Mouse (Mus musculus): ENCODE measurements around the gene Ldah.
A peak's percentile ranks its signal among the peaks of the same experiment; 100 is the strongest.

Ldah gene

DNA sequence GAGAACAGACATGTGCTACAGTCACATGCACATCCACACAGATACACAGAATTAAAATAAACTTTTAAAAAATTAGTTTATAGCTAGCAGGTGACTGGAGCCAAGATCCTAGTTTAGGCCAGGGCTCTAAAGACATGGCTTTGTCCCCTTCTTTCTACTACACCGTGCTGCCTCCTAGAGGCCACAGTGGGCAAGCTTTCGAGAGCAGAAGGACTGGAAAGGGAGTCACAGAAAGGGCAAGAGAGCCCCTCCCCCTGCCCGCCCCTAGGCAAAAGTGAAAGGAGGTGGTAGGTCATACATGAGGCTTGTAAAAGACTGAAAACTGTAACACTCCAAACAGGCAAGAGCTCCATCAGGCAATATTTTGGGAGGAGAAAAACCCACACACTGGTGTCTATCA lies 80.1 kb downstream of the Ldah start:
- DNase-seq = no peak

DNA sequence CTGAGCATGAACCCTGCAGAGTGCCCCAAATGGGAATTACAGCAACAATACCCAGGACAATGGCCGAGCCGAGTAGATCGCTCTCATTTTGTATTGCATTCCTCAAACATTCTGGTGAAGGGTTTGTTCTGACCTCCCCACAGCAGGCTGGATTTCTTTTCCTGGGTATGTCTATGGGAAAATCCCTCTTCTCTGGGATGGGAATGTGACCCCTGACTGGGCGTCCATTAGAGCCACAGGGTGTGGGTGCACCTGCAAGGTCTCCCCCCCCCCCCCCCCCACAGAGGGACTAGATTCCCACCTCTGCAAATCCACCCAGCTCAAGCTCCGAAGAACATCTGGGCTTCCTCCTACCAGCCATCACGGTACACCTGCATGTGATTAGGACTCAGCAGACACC lies 81.2 kb downstream of the Ldah start:
- no peak for DNase-seq

DNA sequence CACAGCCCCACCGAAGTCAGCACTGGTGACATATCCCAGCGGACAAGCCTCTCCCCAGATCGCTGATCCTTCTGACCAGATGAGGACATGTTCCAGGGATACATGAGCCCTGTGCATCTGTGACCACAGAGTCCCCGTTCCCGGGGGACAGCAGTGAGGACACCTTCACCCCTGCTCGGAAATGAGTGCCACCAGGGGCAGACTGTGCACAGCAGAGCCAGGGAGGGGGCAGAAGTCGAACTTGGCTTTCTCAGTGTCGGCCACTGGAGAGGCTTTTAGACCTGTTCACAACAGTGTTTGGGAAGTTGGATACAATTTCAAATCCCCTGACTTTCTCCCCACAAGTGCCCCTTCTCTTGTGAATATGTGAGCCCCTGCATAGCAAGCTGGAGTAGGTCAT lies 81.6 kb downstream of the Ldah start:
- no peak for DNase-seq

DNA sequence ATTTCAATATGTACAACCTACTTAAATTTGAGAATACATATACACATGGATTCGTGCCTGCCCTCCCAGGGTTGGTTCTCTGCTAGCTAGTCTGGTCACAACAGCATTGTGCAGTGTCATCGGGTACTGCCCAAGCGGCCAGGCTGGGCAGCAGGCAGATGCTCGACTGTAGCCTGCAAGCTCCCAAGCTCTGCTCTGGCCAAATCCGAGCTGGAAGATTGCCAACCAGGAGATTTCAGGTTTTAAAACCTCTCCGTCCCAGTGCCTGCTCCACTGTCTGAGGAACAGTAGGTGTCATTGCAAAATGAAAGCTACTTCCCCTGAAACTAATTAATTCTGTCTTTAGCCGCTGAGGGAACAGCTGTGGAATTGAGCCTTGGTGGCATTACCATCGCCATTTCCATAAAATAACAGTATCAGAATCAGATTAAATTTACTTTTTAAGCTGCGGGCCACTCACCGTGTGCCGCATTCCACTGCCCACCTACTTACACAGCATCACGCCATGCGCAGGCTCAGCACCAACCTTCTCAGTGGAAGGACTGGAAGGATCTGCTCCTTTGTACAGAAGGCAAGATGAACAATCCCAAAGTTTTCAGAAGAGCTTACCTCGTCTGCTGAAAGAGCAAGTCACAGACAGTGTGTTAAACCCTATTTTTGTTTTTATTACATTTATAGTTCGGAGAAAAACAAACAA lies 83.4 kb downstream of the Ldah start:
- no peak for DNase-seq

DNA sequence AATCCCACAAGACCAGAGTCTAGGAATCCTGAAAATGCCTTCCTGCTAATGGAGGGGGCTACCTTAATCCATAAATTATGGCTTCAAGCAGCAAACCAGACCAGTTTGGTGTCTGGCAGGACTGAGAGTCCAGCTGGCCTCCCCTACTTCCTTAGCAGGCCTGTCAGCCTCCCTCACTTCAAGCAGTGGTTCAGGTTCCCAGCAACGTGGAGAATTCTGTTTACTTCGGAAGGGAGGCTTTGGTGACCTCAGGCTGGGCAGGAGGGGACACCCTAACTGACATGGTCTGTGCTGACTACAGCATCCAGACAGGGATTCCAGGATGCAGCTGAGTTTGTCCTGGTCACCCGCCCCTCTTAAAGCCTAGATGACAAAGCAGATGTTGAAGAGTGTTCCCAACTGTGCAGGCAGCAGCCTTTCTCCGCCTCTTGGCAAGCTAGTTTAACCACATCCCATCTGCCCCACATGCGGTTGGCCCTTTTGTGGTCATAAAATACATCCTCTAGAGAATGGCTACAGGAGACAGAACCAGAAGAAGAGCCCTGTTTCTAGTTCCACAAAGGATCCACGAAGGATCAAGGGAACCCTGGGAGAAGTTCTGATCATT lies 87.5 kb downstream of the Ldah start:
- DNase-seq = no peak

DNA sequence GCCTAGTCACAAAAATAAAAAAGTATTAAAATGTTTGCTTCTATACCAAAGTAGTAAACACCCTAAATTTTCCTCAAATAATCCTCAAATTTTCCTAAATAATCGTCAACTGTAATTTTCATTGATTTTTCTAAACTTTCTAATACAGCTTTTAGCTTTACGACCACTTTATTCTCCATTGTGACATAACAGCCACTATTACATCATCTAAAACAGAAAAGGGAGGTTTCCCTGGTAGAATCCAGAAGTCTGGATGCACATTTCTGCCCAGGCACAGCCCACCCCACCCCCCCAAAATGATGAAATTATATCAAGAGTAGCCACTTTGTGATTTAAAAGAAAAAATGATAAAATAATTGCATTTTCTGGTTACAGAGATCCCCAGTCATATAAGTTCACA lies 88.2 kb downstream of the Ldah start:
- no peak for DNase-seq

DNA sequence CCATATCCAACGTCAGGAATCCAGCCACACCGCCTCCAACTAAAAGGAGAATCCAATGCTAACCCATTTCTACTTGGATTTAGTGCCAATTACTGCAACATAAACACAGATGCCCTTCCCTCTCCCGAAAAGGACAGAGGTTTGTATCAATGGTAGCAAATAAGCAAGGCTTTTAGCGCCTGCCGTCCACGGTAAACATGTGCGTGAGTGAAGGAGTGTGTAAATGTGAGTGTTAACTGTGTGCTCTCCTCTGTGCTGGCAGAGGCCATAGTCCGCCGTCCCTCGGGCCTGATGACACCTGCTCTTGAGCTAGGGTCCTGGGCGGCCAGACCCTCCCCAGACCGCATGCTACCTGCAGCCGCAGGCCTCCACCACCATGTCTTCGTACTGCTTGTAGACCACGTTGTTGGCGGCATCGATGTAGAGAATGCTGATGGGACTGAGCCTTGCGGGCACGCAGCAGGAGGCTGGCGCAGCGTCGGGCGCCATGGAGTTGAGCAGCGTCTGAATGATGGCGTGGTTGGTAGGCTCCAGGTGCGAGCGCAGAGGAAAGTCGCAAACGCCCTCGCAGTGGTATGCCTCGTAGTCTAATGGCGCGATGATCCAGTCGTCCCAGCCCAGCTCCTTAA lies 89.8 kb downstream of the Ldah start:
- no peak for DNase-seq

DNA sequence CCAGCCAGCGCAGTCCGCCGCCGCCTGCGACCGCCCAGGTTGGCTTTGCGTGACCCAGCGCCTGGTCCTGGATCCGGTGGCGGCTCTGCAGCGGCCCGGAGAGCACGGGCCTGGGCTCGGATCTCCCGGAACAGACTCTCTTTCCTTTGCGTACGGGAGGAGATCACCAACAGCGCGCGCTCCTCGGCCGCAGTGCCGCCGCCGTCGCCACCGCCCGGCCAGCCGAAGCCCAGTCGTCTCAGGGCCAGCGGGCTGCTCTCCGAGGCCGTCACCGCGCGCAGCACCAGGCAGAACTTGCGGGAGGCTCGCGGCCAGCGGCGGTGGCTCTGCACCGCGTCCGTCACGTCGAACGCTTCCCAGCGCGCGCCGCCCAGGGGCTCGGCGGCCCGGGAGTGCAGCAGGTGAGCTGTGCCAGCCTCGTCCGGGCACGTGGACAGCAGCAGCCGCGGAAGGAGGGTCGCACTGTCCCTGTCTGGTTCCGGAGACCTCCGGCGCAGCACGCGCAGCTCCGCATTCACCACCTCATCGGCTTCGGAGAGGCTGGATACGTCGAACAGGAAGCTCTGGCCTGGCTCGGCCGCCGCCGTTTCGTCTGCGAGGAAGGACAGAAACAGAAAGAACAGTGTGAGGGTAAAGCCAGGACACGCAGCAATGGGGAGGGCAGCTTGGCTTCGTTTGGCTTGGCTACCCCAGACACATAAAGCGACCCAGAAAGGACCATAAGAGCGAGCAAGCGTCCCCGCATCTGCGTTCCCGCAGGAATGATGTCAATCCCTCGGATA lies 90.6 kb downstream of the Ldah start:
- DNase-seq = no peak

DNA sequence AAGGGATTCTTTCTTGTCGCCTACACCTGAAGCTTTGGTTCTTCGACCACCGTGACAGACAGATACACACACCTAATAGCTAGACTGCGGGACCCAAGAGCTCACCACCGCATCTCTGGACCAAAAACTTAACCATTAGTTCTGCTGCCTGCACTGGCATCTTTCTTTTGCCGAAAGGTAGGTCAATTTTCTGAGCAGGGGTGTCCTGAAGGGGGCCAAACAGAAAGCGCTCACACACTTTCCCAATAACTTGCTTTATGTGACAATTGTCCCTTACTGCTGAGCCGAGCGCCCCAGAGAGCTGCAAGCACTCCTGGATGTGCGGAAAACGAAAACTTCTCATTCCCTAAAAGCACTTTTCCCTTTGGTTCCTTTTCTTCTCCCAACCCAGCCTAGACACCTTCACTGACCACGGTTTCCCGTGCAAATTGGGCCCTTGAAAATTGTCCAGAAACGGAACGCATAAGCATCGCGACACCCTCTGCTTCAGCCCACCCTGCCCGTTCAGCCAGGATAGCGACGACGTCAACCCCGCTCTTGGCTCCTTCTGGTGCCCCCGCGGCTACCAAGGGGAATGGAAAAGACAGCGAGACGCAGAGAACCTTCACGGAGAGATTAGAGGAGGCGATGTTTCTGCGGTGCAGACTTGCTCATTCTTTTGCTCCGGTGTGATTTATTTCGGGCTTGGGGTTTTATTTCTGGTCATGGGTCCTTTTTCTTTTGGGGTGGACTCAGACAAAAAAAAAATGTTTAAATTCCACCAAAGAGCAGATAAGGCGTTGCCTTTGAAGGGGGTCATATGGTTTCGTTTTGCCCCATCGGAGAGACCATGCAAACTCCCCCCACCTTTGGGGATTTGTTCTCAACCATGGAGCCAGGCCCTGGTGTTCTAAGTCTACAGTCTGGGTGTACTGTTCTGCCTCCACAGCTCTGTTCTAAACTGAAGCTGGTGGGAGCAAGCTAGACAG lies 91.5 kb downstream of the Ldah start:
- DNase-seq = no peak

DNA sequence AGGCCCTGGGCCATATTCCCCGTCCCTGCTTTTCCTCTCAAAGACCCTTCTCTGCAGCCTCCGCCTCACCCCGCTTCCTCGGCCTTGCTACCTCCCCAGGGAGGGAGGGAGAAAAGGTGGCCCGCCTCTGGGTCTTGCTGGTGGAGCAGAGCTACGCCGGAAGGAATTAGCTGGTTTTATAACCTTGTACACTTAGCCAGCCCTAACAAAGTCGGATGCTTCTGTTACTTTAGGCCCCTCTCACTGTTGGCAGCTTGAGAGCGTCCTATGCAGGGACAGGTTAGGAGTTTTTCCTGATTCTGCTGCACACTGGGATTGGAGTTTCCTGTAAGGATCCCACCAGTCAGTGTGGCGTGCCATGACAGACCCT lies 92.2 kb downstream of the Ldah start:
- DNase-seq = no peak

DNA sequence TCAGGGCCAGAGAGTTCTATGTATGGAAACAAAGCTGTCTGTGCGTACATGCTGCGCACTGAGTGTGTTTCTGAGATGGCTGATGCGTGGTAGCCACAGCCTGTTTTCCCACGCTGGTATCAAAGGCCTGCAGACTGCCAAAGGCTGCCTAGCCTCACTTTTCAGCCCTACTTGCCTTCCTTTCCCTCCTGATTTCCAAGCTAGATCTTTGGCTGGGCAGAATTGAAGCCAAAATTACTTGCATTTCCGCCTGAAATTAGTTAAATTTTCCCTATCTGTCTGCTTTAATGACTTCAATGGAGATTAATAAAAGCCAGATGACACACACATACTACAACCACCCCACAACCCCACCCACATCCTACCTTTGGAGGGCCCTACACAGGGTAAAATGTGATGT lies 92.6 kb downstream of the Ldah start:
- DNase-seq = no peak

DNA sequence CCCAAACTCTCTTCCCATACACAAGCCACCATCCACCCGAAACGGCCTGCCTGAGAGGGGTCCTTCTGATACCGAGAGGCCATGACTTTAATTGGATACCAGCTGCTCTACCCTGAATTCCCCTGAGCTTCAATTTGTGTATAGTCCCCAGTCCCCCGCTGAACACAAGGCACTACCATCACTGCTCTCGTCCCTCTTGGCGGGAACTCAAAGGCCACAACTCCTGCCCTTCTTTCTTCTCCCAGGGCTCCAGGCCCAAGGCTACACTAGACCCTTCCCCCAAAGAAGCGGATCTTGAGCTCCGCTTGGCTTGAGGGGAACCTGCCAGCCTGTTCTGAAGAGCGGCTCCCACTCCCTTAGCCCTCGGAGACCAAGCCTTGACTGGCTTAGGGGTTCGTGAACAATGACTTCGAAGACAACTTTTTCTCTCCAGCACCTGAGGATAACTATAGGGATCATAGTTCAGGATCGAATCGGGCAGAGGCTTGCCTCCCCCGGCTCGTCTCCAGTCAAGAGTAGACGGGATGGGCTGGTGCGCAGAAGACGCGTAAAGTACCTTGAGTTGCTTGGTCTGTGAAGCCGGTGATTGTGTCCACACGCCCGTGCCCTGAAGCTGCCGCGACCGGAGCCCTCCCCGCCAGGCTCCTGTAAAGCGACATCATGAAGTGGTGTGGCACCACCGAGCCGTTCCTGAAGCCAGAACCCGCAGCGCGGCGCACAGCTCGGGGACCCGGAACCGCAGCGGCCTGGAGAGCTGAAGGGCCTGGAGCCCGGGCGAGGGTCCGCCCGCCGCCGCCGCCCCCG lies 93.3 kb downstream of the Ldah start:
- DNase-seq = no peak

DNA sequence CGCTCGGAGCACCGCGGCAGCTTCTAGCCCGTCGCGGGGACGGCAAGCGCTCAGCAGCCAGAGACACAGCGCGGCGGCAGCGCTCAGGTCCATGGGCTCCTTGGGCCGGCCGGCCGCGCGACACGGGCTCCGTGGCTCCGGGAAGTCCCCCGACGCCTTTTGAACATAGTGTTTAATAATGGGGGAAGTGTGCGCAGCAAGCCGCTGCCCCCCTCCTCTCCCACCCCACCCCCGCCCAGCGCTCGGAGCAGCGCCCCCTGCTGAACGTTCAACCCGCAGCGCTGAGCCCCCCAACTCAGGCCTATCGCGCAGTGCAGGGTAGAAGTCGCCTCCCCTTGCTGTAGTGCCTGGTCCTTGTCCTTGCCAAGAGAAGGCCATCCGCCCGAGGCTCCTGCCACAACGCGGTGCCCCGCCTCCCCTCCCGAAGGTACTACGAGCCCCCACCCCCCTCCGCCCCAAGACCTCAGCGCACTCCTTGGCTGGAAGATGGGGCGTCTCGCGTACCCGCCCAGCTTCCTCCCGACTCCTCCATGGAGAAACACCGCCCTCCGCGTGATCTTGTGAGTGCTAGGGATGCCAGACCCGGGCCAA lies 94.0 kb downstream of the Ldah start, which contains the start of gene Gdf7:
Gdf7 (minus strand) TSS at position 114 of the 591 bp plus-strand sequence.
- no peak for DNase-seq

DNA sequence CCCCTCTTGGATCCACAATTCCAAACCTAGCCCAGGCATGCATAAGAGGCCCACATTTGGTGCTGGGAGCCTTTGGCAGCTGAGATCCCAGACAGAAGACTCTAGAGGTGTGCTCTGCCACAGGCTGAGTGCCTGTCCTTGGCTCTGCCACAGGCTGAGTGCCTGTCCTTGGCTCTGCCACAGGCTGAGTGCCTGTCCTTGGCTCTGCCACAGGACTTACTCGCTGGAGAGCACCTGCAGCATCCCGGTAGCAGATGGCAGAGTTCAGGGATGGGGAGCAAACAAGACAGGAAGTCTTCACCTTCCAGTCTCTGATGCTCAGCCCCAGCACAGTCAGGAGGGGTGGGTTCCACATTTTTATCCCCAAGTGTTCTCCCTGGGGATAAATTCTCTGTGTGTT lies 97.4 kb downstream of the Ldah start:
- no peak for DNase-seq

DNA sequence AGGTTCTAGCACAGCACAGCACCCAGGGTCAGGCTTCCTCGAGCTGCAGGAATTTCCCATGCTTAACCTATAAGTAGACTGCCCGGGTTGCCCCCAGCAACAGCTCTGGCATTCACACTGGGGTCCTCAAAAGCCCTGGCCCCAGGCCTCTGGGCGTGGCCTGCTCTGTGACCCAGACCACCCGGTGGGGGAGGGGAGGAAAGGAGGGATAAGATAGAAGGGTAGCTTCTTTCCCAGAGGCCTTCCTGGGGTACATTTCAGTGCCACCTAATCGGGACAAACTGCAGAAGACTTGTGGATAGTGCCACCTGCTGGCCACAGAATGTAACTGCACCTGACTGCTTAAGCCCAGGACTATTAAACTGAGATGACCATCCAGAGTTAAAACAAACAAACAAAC lies 98.5 kb downstream of the Ldah start:
- peak; percentile 63 for DNase-seq

DNA sequence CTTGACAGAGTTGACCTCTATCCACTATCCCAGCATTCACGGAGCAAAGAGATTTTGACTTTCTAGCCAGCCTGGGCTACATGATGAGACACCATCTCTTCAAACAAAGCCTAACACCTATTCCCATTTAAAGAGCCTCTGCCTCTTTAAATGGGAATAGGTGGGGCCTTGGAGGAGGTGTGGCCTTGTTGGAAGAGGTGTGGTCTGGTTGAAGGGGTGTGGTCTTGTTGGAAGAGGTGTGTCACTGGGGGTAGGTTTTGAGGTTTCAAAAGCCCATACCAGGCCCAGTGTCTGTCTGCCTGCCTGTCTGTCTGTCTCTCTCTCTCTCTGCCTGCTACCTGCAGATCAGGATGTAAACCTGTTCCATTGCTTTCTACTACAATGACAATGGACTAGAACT lies 99.0 kb downstream of the Ldah start:
- no peak for DNase-seq

DNA sequence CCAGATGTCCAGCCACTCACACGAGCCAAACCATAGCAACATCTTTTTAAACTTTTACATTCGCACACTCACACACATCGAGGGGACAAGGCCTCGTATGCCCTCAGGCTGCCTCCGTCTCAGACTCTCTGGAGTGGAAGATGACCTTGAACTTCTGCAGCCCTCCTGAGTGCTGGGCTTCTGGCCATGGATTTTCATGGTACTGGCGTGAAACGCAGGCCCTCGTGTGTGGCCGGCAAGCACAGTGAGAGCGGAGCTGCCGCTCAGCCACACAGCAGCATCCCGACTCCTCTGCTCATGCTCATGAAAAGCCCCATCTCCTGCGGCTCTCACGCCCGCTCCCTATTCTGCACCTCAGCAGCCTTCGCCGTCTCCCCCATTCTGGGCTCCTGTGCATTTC lies 103.1 kb downstream of the Ldah start:
- DNase-seq = no peak

DNA sequence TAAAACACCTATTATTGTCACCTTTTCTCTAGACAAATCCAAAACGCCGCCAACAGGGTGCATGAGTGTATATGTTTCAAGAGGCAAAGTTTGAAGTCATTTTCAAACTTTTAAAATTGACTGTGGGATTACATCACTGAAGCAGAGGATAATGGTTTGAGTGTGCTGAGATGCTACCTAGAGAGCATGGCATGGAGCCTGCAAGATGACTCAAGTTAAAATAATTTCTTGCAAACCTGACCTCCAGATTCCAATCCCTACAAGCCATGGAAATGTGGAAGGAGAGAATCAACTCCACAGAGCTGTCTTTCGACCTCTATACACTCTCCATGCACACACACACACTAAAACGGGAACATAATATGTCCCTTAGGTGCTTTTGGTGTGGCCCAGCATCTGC lies 104.4 kb downstream of the Ldah start:
- DNase-seq = no peak

DNA sequence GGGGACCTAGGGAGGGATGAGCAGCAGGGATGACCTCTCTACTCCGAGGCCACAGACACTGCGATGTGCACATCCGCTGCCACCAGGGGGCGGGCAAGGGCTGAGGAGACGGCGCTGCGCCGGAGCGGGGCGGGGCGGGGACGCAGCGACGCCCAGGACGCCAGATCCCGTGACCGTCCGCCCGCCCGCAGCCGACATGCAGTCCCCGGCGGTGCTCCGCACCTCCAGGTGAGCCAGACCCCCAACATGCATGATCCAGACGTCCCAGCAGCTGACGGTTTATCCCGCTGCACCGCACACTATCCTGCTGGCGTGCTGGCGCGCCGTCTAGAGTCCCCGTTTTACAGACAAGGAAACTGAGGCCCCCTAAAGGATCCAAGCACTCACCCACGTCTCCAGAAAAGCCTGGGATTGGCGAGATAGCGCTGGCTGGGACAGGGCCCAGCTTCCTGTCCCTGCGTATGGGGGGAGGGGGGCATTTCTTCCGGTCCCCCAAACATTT lies 105.4 kb downstream of the Ldah start, which contains the start of gene Hs1bp3:
Hs1bp3 (plus strand) TSS at position 163 of the 502 bp plus-strand sequence.
- DNase-seq = peak; percentile 93

DNA sequence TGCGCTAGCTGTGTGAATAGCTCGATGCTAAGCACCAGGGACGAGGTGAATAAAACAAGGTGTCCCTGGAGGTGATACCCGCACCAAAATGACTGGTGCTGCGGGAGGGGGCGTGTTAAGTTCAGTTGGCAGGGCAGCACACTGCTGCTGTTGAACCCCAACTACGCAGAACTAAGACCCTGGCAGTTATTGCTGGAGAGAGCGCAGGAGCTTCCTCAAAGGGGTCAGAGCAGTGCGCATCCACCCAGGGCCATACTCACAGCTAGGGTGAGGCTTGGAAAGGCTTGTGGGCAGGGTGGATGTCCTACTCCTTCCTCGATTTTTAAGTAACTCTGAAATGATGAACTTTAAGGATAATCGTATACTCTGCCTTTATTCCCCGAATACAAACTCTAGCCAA lies 105.9 kb downstream of the Ldah start:
- DNase-seq = no peak

DNA sequence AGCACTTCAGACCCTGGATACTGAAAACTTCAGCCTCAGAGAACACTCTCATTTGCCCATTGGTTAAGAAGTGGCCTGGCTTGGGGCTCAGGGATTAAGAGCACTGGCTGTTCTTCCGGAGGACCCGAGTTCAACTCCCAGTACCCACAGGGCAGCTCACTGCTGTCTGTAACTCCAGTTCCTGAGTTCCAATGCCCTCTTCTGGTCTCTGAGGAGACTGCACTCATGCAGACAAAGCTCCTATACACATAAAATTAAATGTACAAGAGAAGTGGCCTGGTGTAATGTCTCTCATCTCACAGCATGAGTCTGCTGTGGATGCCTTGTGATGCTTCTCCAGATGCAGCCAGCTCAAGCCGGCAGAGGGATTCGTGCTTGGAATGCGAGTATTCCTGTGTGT lies 108.6 kb downstream of the Ldah start:
- no peak for DNase-seq
